Mouse (Mus musculus): ENCODE measurements around the gene Adamts12.

DNA sequence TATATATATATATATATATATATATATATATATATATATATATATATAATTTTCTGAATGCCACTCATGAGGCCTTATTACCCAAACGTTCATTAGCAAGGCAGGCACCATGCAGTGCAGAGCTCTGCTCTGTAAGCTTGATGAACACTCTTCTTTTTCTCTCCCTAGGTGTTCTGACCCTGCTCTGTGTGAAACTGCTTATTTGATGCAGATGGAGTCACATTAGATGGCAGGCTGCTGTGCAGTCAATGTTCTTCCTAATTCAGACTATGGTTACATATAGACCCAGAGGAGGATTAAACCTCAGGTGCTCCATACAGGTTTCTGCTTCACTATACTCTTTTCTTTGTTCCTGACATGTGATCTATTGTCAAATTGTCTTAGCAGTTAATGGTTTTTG is 57.1 kb downstream of the Adamts12 start:
- TF ChIP-seq CTCF (IDR thresholded peaks at IDR 0.05), result no peak
- no peak for TF ChIP-seq EP300 (IDR thresholded peaks at IDR 0.05)

All from lung, postnatal 0 days (tissue).